Comparison of ENCODE assay signal across 8 mouse cellular contexts in the genomic region with DNA sequence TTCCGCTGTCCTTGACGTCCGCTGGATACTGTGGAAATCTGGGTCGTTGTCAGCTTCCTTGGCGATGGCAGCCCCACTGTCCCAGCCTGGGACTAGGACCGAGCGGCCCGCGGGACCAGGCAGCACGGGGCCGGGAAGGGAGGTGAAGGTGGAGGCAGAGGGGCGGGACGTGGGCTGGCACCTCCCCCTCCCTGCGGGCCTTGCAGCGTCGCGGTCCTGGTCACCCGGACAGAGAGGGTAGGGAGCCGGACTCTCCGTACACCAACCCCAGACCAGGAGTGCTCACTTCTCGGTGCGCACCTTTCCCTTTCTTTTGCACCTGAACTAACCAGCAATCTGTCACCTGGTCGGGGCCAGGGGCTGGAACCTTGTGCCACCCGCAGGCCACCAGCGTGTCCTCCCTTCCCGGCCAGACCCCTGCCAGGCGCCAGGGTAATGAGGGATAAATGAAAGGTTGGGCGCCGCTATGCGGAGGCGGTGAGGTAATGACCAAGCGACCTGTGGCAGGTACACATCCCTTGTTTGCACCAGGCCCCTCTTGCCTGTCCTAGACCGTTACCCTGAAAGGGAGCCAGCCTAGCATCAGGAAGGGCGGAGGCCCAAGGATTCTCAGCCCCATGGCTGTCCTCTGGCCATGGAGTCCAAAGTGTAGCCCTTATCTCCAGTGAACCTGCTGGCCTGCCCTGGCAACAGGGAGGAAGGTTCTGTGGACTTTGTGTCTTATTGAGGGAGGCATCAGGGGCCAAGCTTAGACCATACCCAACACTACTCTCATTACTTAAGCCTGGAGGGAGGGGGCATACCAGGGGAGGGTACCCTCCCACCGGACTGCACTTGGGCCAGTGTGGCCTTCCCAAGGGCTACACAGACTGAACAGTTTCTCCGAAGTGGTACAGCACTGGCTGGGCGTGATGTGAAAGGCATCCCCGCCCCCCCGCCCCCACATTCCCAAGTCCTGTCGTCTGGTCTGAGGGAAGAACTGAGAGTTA. TPM values are rescaled to one million over a fixed set of nuclear protein-coding genes. Genes with fewer than 3 reads are reported as not detected.
A peak's percentile ranks its signal among the peaks of the same experiment; 100 is the strongest.
DNase-seq lines count a peak whose midpoint lies in the region; ATAC-seq lines count a peak whose summit lies in the region.

TSS of gene Plekhg6 (minus strand) at position 422 of the 989 bp plus-strand sequence.

- H3K4me1 ChIP-seq in hindbrain, embryonic 11.5 days (replicated peaks; ENCODE audit: control insufficient read depth, insufficient read depth, low read length), result peaks cover 6% of the 10 kb centered on the region; the same call in 1 of the 2 replicates
- H3K4me1 ChIP-seq in limb, embryonic 12.5 days (replicated peaks), result peaks cover 22% of the 10 kb centered on the region
- peaks cover 12% of the 10 kb centered on the region for H3K4me1 ChIP-seq in midbrain, embryonic 11.5 days (ENCODE audit: control insufficient read depth, insufficient read depth, low read length)

- H3K36me3 ChIP-seq in hindbrain, embryonic 11.5 days (ENCODE audit: control insufficient read depth, insufficient read depth, low read length), result no peaks in the 10 kb centered on the region
- no peaks in the 10 kb centered on the region for H3K36me3 ChIP-seq in limb, embryonic 12.5 days
- no peaks in the 10 kb centered on the region for H3K36me3 ChIP-seq in midbrain, embryonic 11.5 days (ENCODE audit: control insufficient read depth, insufficient read depth, low read length)

- peak within 1 kb of the TSS; percentile 13 for H3K4me3 ChIP-seq in hindbrain, embryonic 11.5 days (ENCODE audit: low read depth, low read length)
- H3K4me3 ChIP-seq in limb, embryonic 12.5 days (replicated peaks), result peak within 1 kb of the TSS; percentile 41
- peak within 1 kb of the TSS; percentile 20; the same call in 1 of the 2 replicates for H3K4me3 ChIP-seq in midbrain, embryonic 11.5 days (ENCODE audit: low read depth, low read length)

- H3K4me2 ChIP-seq in hindbrain, embryonic 11.5 days (replicated peaks; ENCODE audit: low read depth, low read length), result peak within 1 kb of the TSS; percentile 39
- peak within 1 kb of the TSS; percentile 78 for H3K4me2 ChIP-seq in limb, embryonic 12.5 days
- H3K4me2 ChIP-seq in midbrain, embryonic 11.5 days, result peak within 1 kb of the TSS; percentile 33

- DNase-seq in thymus, postnatal 4 days, result peak; percentile 36
- no peak for DNase-seq in thymus, postnatal 25 days
- DNase-seq in hindbrain, embryonic 11.5 days (ENCODE audit: low spot score), result peak; percentile 23
- DNase-seq in midbrain, embryonic 11.5 days (ENCODE audit: low spot score, missing footprints), result no peak
- no peak for DNase-seq in cerebellum, adult 11 months
- DNase-seq in spleen, postnatal 10 days (ENCODE audit: low spot score in 2 of 2), result no peak
- no peak for DNase-seq in frontal cortex, adult 2 months (ENCODE audit: extremely low spot score in 1 of 2, low spot score in 1 of 2)

- ATAC-seq in hindbrain, embryonic 11.5 days (ENCODE audit: low FRiP score), result no peak
- ATAC-seq in limb, embryonic 12.5 days (ENCODE audit: insufficient number of reproducible peaks, insufficient read depth, low FRiP score, low TSS enrichment, low read depth), result no peak
- no peak for ATAC-seq in midbrain, embryonic 11.5 days (ENCODE audit: low FRiP score)

- H3K27me3 ChIP-seq in hindbrain, embryonic 11.5 days (ENCODE audit: control insufficient read depth, insufficient read depth, low read length), result peaks cover 38% of the 10 kb centered on the region
- peaks cover 80% of the 10 kb centered on the region for H3K27me3 ChIP-seq in limb, embryonic 12.5 days
- peaks cover 35% of the 10 kb centered on the region for H3K27me3 ChIP-seq in midbrain, embryonic 11.5 days (ENCODE audit: control insufficient read depth, insufficient read depth, low read length)

- WGBS in hindbrain, embryonic 11.5 days, result 10% methylated on average over 36 of the region's 40 CpGs
- 7% methylated on average over 40 of the region's 40 CpGs for WGBS in limb, embryonic 12.5 days
- WGBS in midbrain, embryonic 11.5 days, result 13% methylated on average over 36 of the region's 40 CpGs

- no peak within 1 kb of the TSS for H3K27ac ChIP-seq in hindbrain, embryonic 11.5 days (ENCODE audit: low read depth, low read length)
- no peak within 1 kb of the TSS for H3K27ac ChIP-seq in limb, embryonic 12.5 days
- H3K27ac ChIP-seq in midbrain, embryonic 11.5 days (ENCODE audit: low read depth, low read length), result no peak within 1 kb of the TSS

- no peaks in the 10 kb centered on the region for H3K9me3 ChIP-seq in hindbrain, embryonic 11.5 days (ENCODE audit: control insufficient read depth, low read length)
- H3K9me3 ChIP-seq in limb, embryonic 12.5 days, result no peaks in the 10 kb centered on the region
- H3K9me3 ChIP-seq in midbrain, embryonic 11.5 days (ENCODE audit: control insufficient read depth, low read length), result no peaks in the 10 kb centered on the region

- no peak within 1 kb of the TSS for H3K9ac ChIP-seq in hindbrain, embryonic 11.5 days (ENCODE audit: low read depth, low read length)
- H3K9ac ChIP-seq in limb, embryonic 12.5 days (replicated peaks), result peak within 1 kb of the TSS; percentile 47
- no peak within 1 kb of the TSS for H3K9ac ChIP-seq in midbrain, embryonic 11.5 days (ENCODE audit: low read length)

RNA-seq across cellular contexts. Expression of gene Plekhg6, which starts in this region (rescaled TPM):
- 0.06 and 0.19 TPM in 2 replicates for polyA plus RNA-seq in hindbrain, embryonic 11.5 days (2014; fragmentation: Nextera tagmentation; extraction: Ambion mirVana)
- 0.41 and 0.46 TPM in 2 replicates for polyA plus RNA-seq in limb, embryonic 12.5 days (2016; fragmentation: Nextera tagmentation; extraction: Ambion mirVana)
- not detected in 2 replicates for polyA plus RNA-seq in midbrain, embryonic 11.5 days (2014; fragmentation: Nextera tagmentation; extraction: Ambion mirVana)
- 0.04 and 0.13 TPM in 2 replicates for polyA plus RNA-seq in frontal cortex, adult 2 months (2012; rRNA removed)

Comparison
In these comparisons a context has a peak if more than half of its experiments do, and no peak if none do; other contexts are left out.
1. Peak in DNase-seq, H3K4me3 ChIP-seq and H3K4me2 ChIP-seq in hindbrain, embryonic 11.5 days; RNA of the gene not detected or under 1 TPM.